Mouse (Mus musculus): ENCODE measurements at regions not wholly inside any gene's neighbourhood (a gene's known extent, or its start where the extent isn't known, plus 50 kb on each side); places are given as distances from the start of the nearest gene placed in this dataset.

- ATAC-seq (ENCODE audit: insufficient number of reproducible peaks, low FRiP score, low TSS enrichment, low read depth) = no peak; the same call in 1 of the 2 replicates
- Histone ChIP-seq H3K36me3 (no peaks in the 10 kb centered on the region), H3K4me3 (replicated peaks) (no peak overlapping the region), H3K27ac (replicated peaks) (no peak overlapping the region), H3K27me3 (no peaks in the 10 kb centered on the region), H3K9ac (no peak overlapping the region), H3K4me1 (peaks cover 21% of the 10 kb centered on the region), H3K4me2 (replicated peaks) (no peak overlapping the region), H3K9me3 (replicated peaks) (no peaks in the 10 kb centered on the region)
- WGBS = 68% methylated on average over 4 of the region's 4 CpGs
Measured at GRCm38 (mm10) chr9:30769435-30769729, 152.9 kb downstream of the Adamts15 start.

GRCm38 (mm10) chr9:30768665-30769434, 153.4 kb downstream of the Adamts15 start:
- WGBS = 54% methylated on average over 7 of the region's 7 CpGs
- no peaks in the 10 kb centered on the region for H3K27me3 ChIP-seq
- ATAC-seq (ENCODE audit: insufficient number of reproducible peaks, low FRiP score, low TSS enrichment, low read depth) = no peak
- no peak overlapping the region for H3K4me3 ChIP-seq (replicated peaks)
- H3K4me1 ChIP-seq = peaks cover 21% of the 10 kb centered on the region
- no peaks in the 10 kb centered on the region for H3K36me3 ChIP-seq
- H3K9me3 ChIP-seq (replicated peaks) = no peaks in the 10 kb centered on the region
- no peak overlapping the region for H3K27ac ChIP-seq (replicated peaks)
- H3K4me2 ChIP-seq (replicated peaks) = no peak overlapping the region
- no peak overlapping the region for H3K9ac ChIP-seq

GRCm38 (mm10) chr9:30766701-30767100, 155.6 kb downstream of the Adamts15 start:
- no peaks in the 10 kb centered on the region for H3K36me3 ChIP-seq
- WGBS = 91% methylated on average over 6 of the region's 6 CpGs
- peaks cover 15% of the 10 kb centered on the region; the same call in 1 of the 2 replicates for H3K4me1 ChIP-seq
- no peak for ATAC-seq (ENCODE audit: insufficient number of reproducible peaks, low FRiP score, low TSS enrichment, low read depth)
- no peak overlapping the region for H3K4me3 ChIP-seq (replicated peaks)
- H3K27me3 ChIP-seq = no peaks in the 10 kb centered on the region
- H3K27ac ChIP-seq (replicated peaks) = no peak overlapping the region
- no peaks in the 10 kb centered on the region for H3K9me3 ChIP-seq (replicated peaks)
- H3K4me2 ChIP-seq (replicated peaks) = no peak overlapping the region
- no peak overlapping the region for H3K9ac ChIP-seq

- H3K9me3 ChIP-seq (replicated peaks) = no peaks in the 10 kb centered on the region
- H3K4me2 ChIP-seq (replicated peaks) = no peak overlapping the region
- H3K4me1 ChIP-seq = peaks cover 14% of the 10 kb centered on the region; the same call in 1 of the 2 replicates
- no peak for ATAC-seq (ENCODE audit: insufficient number of reproducible peaks, low FRiP score, low TSS enrichment, low read depth)
- 60% methylated on average over 3 of the region's 3 CpGs for WGBS
- no peaks in the 10 kb centered on the region for H3K36me3 ChIP-seq
- no peak overlapping the region for H3K9ac ChIP-seq
- no peak overlapping the region for H3K4me3 ChIP-seq (replicated peaks)
- no peaks in the 10 kb centered on the region for H3K27me3 ChIP-seq
- no peak overlapping the region for H3K27ac ChIP-seq (replicated peaks)
Measured at GRCm38 (mm10) chr9:30766171-30766570, 156.1 kb downstream of the Adamts15 start.

GRCm38 (mm10) chr9:30765017-30765569, 157.2 kb downstream of the Adamts15 start:
- WGBS = 64% methylated on average over 7 of the region's 7 CpGs
- Histone ChIP-seq H3K4me2 (replicated peaks) (no peak overlapping the region), H3K27me3 (no peaks in the 10 kb centered on the region), H3K27ac (replicated peaks) (no peak overlapping the region), H3K9ac (no peak overlapping the region), H3K9me3 (replicated peaks) (no peaks in the 10 kb centered on the region), H3K4me3 (replicated peaks) (no peak overlapping the region), H3K36me3 (no peaks in the 10 kb centered on the region), H3K4me1 (peaks cover 8% of the 10 kb centered on the region; the same call in 1 of the 2 replicates)
- no peak for ATAC-seq (ENCODE audit: insufficient number of reproducible peaks, low FRiP score, low TSS enrichment, low read depth)

GRCm38 (mm10) chr9:30762913-30763312, 159.3 kb downstream of the Adamts15 start:
- Histone ChIP-seq H3K27ac (replicated peaks) (no peak overlapping the region), H3K9me3 (replicated peaks) (no peaks in the 10 kb centered on the region), H3K27me3 (no peaks in the 10 kb centered on the region), H3K4me1 (no peaks in the 10 kb centered on the region), H3K4me3 (replicated peaks) (no peak overlapping the region), H3K9ac (no peak overlapping the region), H3K4me2 (replicated peaks) (no peak overlapping the region), H3K36me3 (no peaks in the 10 kb centered on the region)
- no peak; the same call in 1 of the 2 replicates for ATAC-seq (ENCODE audit: insufficient number of reproducible peaks, low FRiP score, low TSS enrichment, low read depth)
- 56% methylated on average over 1 of the region's 1 CpGs for WGBS

- Histone ChIP-seq H3K4me1 (no peaks in the 10 kb centered on the region), H3K36me3 (no peaks in the 10 kb centered on the region), H3K27me3 (no peaks in the 10 kb centered on the region), H3K4me3 (replicated peaks) (no peak overlapping the region), H3K27ac (replicated peaks) (no peak overlapping the region), H3K4me2 (replicated peaks) (no peak overlapping the region), H3K9ac (no peak overlapping the region), H3K9me3 (replicated peaks) (no peaks in the 10 kb centered on the region)
- no peak for ATAC-seq (ENCODE audit: insufficient number of reproducible peaks, low FRiP score, low TSS enrichment, low read depth)
- WGBS = 85% methylated on average over 3 of the region's 3 CpGs
Measured at GRCm38 (mm10) chr9:30758121-30758520, 164.1 kb downstream of the Adamts15 start.

- H3K27me3 ChIP-seq = no peaks in the 10 kb centered on the region
- no peaks in the 10 kb centered on the region for H3K9me3 ChIP-seq (replicated peaks)
- WGBS = 85% methylated on average over 8 of the region's 8 CpGs
- H3K4me1 ChIP-seq = no peaks in the 10 kb centered on the region
- H3K36me3 ChIP-seq = no peaks in the 10 kb centered on the region
- H3K9ac ChIP-seq = no peak overlapping the region
- ATAC-seq (ENCODE audit: insufficient number of reproducible peaks, low FRiP score, low TSS enrichment, low read depth) = no peak
- H3K27ac ChIP-seq (replicated peaks) = no peak overlapping the region
- H3K4me3 ChIP-seq (replicated peaks) = no peak overlapping the region
- no peak overlapping the region for H3K4me2 ChIP-seq (replicated peaks)
Measured at GRCm38 (mm10) chr9:30757406-30757805, 164.8 kb downstream of the Adamts15 start.

- Histone ChIP-seq H3K4me3 (replicated peaks) (no peak overlapping the region), H3K4me1 (no peaks in the 10 kb centered on the region), H3K27me3 (no peaks in the 10 kb centered on the region), H3K9me3 (replicated peaks) (no peaks in the 10 kb centered on the region), H3K9ac (no peak overlapping the region), H3K36me3 (no peaks in the 10 kb centered on the region), H3K27ac (replicated peaks) (no peak overlapping the region), H3K4me2 (replicated peaks) (no peak overlapping the region)
- WGBS = 95% methylated on average over 4 of the region's 4 CpGs
- ATAC-seq (ENCODE audit: insufficient number of reproducible peaks, low FRiP score, low TSS enrichment, low read depth) = no peak
Measured at GRCm38 (mm10) chr9:30756796-30757195, 165.5 kb downstream of the Adamts15 start.

GRCm38 (mm10) chr9:30755586-30755985, 166.7 kb downstream of the Adamts15 start:
- Histone ChIP-seq H3K4me1 (no peaks in the 10 kb centered on the region), H3K27me3 (no peaks in the 10 kb centered on the region), H3K4me2 (replicated peaks) (no peak overlapping the region), H3K9me3 (replicated peaks) (no peaks in the 10 kb centered on the region), H3K4me3 (replicated peaks) (no peak overlapping the region), H3K9ac (no peak overlapping the region), H3K27ac (replicated peaks) (no peak overlapping the region), H3K36me3 (no peaks in the 10 kb centered on the region)
- no peak for ATAC-seq (ENCODE audit: insufficient number of reproducible peaks, low FRiP score, low TSS enrichment, low read depth)
- 78% methylated on average over 1 of the region's 1 CpGs for WGBS

- 89% methylated on average over 5 of the region's 5 CpGs for WGBS
- no peaks in the 10 kb centered on the region for H3K36me3 ChIP-seq
- ATAC-seq (ENCODE audit: insufficient number of reproducible peaks, low FRiP score, low TSS enrichment, low read depth) = no peak
Measured at GRCm38 (mm10) chr9:30754826-30755225, 167.4 kb downstream of the Adamts15 start.

GRCm38 (mm10) chr9:30743471-30743870, 178.8 kb downstream of the Adamts15 start:
- peaks cover 18% of the 10 kb centered on the region; the same call in 1 of the 2 replicates for H3K4me1 ChIP-seq
- ATAC-seq (ENCODE audit: insufficient number of reproducible peaks, low FRiP score, low TSS enrichment, low read depth) = no peak
- H3K9me3 ChIP-seq (replicated peaks) = no peaks in the 10 kb centered on the region
- no peak overlapping the region for H3K4me3 ChIP-seq (replicated peaks)
- no peak overlapping the region for H3K4me2 ChIP-seq (replicated peaks)
- no peaks in the 10 kb centered on the region for H3K27me3 ChIP-seq
- no peaks in the 10 kb centered on the region for H3K36me3 ChIP-seq
- no peak overlapping the region for H3K27ac ChIP-seq (replicated peaks)
- WGBS = 22% methylated on average over 9 of the region's 9 CpGs
- H3K9ac ChIP-seq = no peak overlapping the region

More at GRCm38 (mm10) chr9:30754826-30755225, 167.4 kb downstream of the Adamts15 start:
- no peaks in the 10 kb centered on the region for H3K4me1 ChIP-seq
- H3K4me2 ChIP-seq (replicated peaks) = no peak overlapping the region
- no peak overlapping the region for H3K27ac ChIP-seq (replicated peaks)
- no peaks in the 10 kb centered on the region for H3K27me3 ChIP-seq
- H3K4me3 ChIP-seq (replicated peaks) = no peak overlapping the region
- no peaks in the 10 kb centered on the region for H3K9me3 ChIP-seq (replicated peaks)
- H3K9ac ChIP-seq = no peak overlapping the region
